Mouse (Mus musculus) testis, adult 2 months (tissue): Measurements from ENCODE around the gene Dscam. TPM values are rescaled to one million over a fixed set of nuclear protein-coding genes. Genes with fewer than 3 reads are reported as not detected.

Experiments
- H3K27ac ChIP-seq: fragments of 200-500 bp; 2 replicates; pipeline ENCODE4 v1.5.1; 2012; ENCODE audit warnings: low read depth, low read length; ENCODE audit not compliant: control insufficient read depth, insufficient read depth
- H3K27me3 ChIP-seq: fragments of 200-500 bp; 2 replicates; pipeline ENCODE4 v1.6.1; 2012; ENCODE audit warnings: mild to moderate bottlenecking, low read length, moderate library complexity; ENCODE audit not compliant: control insufficient read depth, insufficient read depth
- H3K36me3 ChIP-seq: fragments of 200-500 bp; 2 replicates; pipeline ENCODE4 v1.6.1; 2012; ENCODE audit warnings: mild to moderate bottlenecking, low read length; ENCODE audit not compliant: control insufficient read depth, insufficient read depth
- H3K4me1 ChIP-seq: fragments of 200-500 bp; 2 replicates; pipeline ENCODE4 v1.6.1; 2012; ENCODE audit warnings: low read length; ENCODE audit not compliant: control insufficient read depth, insufficient read depth
- H3K4me3 ChIP-seq: fragments of 200-500 bp; 2 replicates; pipeline ENCODE4 v1.5.1; 2012; ENCODE audit warnings: low read depth, mild to moderate bottlenecking, low read length, moderate library complexity, mixed read lengths; ENCODE audit not compliant: control insufficient read depth
- CTCF ChIP-seq: fragments of 200-500 bp; IDR thresholded peaks from 2 replicates; pipeline ENCODE4 v1.5.1; 2012; ENCODE audit warnings: low read depth, mild to moderate bottlenecking, inconsistent platforms, low read length, moderate library complexity; ENCODE audit not compliant: control insufficient read depth, insufficient read depth, insufficient replicate concordance
- POLR2A ChIP-seq: fragments of 200-500 bp; IDR thresholded peaks from 2 replicates; pipeline ENCODE4 v1.6.1; 2012; ENCODE audit warnings: low read depth, mild to moderate bottlenecking, inconsistent platforms, low read length, moderate library complexity; ENCODE audit not compliant: control insufficient read depth
- polyA plus RNA-seq: library from polyadenylated mRNA; depleted of rRNA; stranded (reverse); fragments of >200 nt; gene quantifications from 2 replicates; pipeline ENCODE4 v1.2.3, GENCODE M21; 2012

The Dscam gene
- polyA plus RNA-seq, 1 experiment: 0.94 TPM

DNA sequence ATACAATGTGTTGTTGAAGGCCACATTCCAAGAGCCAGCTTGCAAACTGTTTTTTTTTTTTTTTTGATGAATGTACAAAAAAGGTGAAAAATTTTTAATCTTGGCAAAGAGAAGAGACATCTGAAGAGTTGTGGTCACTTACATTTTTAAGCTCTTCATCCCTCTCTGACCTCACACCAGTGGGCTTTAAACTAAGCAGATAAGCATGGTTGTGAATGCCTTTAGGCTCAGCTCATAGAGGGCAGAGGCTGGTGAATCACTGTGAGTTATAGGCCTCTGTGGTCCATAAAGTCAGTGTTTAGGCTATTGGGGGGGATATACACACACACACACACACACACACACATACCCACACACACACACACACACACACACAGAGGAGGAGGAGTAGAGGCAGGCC lies 109.8 kb downstream of the Dscam start:
- no peaks in the 10 kb centered on the region for H3K36me3 ChIP-seq
- H3K4me1 ChIP-seq: no peaks in the 10 kb centered on the region
- no peak overlapping the region for H3K27ac ChIP-seq
- TF ChIP-seq POLR2A (no peak), CTCF (no peak)
- no peaks in the 10 kb centered on the region for H3K27me3 ChIP-seq
- H3K4me3 ChIP-seq: no peak overlapping the region

DNA sequence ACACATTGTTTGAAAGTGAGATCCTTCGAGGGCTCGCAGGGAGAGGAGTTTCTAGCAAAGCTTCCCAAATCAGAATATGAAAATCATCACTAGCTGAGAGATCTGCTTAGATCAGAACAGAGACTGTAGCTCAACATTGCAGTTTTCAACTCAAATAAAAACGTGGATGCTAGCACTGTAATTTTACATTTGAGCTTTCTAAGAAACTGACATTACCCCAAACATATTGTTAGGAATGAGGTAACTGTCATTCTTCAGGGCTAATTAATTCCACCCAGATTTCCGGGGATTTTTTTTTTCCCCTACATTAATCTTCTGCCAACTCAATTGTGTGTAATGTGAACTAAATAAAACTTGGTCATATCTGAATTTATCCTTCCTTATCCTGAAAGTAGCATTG lies 110.3 kb downstream of the Dscam start:
- Histone ChIP-seq H3K4me3 (no peak overlapping the region), H3K27me3 (no peaks in the 10 kb centered on the region), H3K4me1 (no peaks in the 10 kb centered on the region), H3K27ac (no peak overlapping the region), H3K36me3 (no peaks in the 10 kb centered on the region)
- TF ChIP-seq CTCF (no peak), POLR2A (no peak)

DNA sequence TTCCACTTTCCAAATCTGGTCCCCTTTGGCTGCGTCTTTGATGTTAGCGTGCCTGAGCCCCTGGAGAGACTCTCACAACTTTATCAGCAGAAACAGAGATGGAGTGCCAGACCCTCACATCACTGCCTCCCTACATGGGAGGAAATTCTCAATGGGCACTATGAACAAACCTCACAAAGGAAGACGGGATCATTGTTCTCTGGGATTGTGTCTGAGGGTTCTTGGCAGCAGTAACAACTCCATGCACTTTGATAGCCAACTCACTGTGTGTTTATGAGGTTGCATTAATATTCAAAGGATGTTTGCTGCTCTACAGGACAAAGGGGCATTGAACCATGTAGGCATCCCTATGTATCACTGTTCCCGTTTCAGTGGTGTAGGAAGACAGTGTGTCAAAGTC lies 135.3 kb downstream of the Dscam start:
- no peaks in the 10 kb centered on the region for H3K36me3 ChIP-seq
- no peak overlapping the region for H3K4me3 ChIP-seq
- H3K4me1 ChIP-seq: no peaks in the 10 kb centered on the region
- TF ChIP-seq POLR2A (no peak), CTCF (no peak)
- H3K27me3 ChIP-seq: no peaks in the 10 kb centered on the region
- no peak overlapping the region for H3K27ac ChIP-seq

DNA sequence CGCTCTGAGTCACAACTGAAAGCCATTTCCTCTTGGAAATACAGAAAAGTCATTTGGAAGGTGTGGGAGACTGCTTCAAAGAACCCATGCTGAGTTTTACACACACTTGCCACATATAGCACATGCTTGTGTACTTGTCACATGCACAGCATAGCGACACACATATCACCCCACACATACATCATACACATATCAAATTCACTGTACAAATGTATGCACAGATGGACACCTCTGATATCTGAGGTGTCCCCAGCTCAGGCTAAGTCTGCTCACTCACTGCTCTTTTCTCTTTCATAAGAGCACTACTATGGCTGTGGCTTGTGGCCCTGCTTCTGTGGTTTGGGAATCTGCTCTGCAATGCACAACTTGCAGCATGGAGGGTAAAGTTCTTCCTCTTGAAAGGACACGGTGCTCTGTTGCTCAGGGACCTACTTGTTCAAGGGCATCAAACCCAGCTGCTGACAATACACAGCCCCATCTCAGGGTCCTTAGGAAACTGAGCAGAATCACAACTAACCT lies 137.0 kb downstream of the Dscam start:
- H3K27ac ChIP-seq: no peak overlapping the region
- H3K4me1 ChIP-seq: no peaks in the 10 kb centered on the region
- no peaks in the 10 kb centered on the region for H3K27me3 ChIP-seq
- no peaks in the 10 kb centered on the region for H3K36me3 ChIP-seq
- TF ChIP-seq POLR2A: no peak
- no peak for TF ChIP-seq CTCF
- no peak overlapping the region for H3K4me3 ChIP-seq

DNA sequence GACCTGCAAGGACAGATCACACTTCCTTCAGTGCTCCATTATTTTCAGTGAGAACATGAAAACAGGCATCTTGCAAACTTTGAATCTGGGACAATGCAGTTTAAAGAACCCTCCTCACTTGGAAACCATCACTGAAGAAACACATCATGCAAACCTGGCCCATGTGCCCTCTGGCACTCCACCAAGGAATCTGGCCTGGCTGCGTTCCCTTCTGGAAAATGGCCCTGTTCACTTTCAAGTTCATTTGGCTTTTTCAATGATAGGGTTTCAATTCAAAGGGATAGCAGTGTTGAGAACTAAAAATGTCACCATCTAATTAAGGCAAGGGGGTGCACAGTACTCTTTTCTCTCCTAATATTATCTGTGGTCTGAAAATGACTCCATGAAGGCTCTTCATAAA lies 142.9 kb downstream of the Dscam start:
- Histone ChIP-seq H3K27ac (no peak overlapping the region), H3K36me3 (no peaks in the 10 kb centered on the region), H3K27me3 (no peaks in the 10 kb centered on the region), H3K4me3 (no peak overlapping the region), H3K4me1 (no peaks in the 10 kb centered on the region)
- no peak for TF ChIP-seq POLR2A
- no peak for TF ChIP-seq CTCF

DNA sequence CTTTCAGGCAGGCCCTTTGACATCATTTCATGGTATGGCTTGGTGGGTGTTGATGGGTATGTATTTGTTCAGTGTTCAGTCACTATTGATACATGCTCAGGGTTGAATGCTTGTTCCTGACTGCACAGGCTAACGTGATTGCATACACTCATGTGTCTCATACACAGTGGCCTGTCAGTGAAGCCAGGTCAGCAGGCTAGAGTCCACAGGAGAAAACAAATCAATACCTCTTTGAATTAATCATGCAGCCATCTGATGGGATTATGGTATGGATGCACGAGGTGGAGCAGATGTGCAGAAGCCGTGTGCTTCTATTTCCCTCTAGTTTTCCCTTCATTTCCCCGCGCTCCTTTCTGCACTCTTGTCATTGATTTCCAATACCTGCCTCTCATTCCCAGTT lies 143.7 kb downstream of the Dscam start:
- TF ChIP-seq CTCF (no peak), POLR2A (no peak)
- no peaks in the 10 kb centered on the region for H3K4me1 ChIP-seq
- H3K27me3 ChIP-seq: no peaks in the 10 kb centered on the region
- no peak overlapping the region for H3K27ac ChIP-seq
- no peak overlapping the region for H3K4me3 ChIP-seq
- H3K36me3 ChIP-seq: no peaks in the 10 kb centered on the region

DNA sequence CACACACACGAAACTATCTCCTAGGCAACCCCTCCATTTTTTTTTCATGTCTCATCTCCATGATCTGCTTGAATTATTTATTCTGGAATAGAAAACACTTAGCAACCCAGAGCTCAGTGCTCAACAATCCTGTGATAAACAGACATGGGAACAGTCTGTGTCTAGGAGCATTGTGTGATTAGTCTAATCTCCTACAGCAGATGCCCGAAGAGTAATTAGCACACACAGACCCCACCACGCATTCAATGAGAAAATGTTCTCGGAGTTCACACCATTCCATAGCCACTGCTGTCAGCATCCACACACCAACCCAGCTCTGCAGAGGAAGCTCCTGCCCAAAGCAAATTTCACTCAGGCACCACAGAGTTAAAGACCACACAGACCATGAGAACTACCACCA lies 146.1 kb downstream of the Dscam start:
- no peak for TF ChIP-seq POLR2A
- no peak for TF ChIP-seq CTCF
- H3K4me1 ChIP-seq: no peaks in the 10 kb centered on the region
- no peak overlapping the region for H3K27ac ChIP-seq
- H3K4me3 ChIP-seq: no peak overlapping the region
- no peaks in the 10 kb centered on the region for H3K27me3 ChIP-seq
- no peaks in the 10 kb centered on the region for H3K36me3 ChIP-seq

DNA sequence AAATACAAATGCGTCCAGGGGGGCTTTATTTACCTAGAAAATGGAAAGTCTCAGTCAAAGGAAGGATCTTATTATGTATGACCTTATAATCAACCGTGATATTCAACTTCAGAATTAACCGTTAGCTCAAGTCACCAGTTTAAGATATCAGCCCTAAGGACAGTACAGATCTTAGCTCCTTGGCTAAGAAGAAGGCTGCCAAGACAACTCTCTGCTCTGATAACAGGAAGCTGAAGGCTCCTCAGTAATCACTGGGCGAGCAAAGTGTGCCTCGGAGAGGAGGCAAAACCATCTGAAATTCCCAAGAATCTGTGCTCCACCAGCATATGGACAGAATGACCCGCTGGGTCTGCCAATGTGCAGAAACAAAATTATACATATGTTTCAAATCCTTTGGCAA lies 149.1 kb downstream of the Dscam start:
- no peaks in the 10 kb centered on the region for H3K27me3 ChIP-seq

More for the DNA sequence above, 149.1 kb downstream of the Dscam start:
- no peak overlapping the region for H3K27ac ChIP-seq
- no peak overlapping the region for H3K4me3 ChIP-seq
- no peaks in the 10 kb centered on the region for H3K4me1 ChIP-seq
- no peaks in the 10 kb centered on the region for H3K36me3 ChIP-seq
- TF ChIP-seq CTCF (no peak), POLR2A (no peak)
